Mouse (Mus musculus) brain, embryonic 14.5 days (tissue): ENCODE measurements at regions not wholly inside any gene's neighbourhood (a gene's known extent, or its start where the extent isn't known, plus 50 kb on each side); places are given as distances from the start of the nearest gene placed in this dataset.

Experiments used
- CTCF ChIP-seq: fragments of 200-500 bp; IDR thresholded peaks from 2 replicates; pipeline ENCODE4 v1.5.1; 2012; ENCODE audit warnings: inconsistent platforms, mild to moderate bottlenecking, moderate library complexity, borderline replicate concordance; ENCODE audit not compliant: insufficient read depth, insufficient read length; ENCODE audit errors: extremely low read depth
- POLR2A ChIP-seq: fragments of 200-500 bp; IDR thresholded peaks from 2 replicates; pipeline ENCODE4 v1.6.1; 2012; ENCODE audit warnings: mild to moderate bottlenecking, inconsistent platforms, borderline replicate concordance; ENCODE audit not compliant: poor library complexity, insufficient read depth, insufficient read length, severe bottlenecking; ENCODE audit errors: extremely low read depth

GRCm38 (mm10) chr4:31861172-31861571 is 102.7 kb upstream of the Map3k7 start:
- TF ChIP-seq CTCF (no peak), POLR2A (no peak)
